Mouse (Mus musculus) embryo, embryonic 10 days (tissue): ENCODE results near the gene C1qtnf3.

Source experiments
- DNase-seq: peaks from one replicate; pipeline ENCODE4 v3.0.0-alpha.2; 2015; ENCODE audit warnings: low spot score

Gene C1qtnf3

DNA sequence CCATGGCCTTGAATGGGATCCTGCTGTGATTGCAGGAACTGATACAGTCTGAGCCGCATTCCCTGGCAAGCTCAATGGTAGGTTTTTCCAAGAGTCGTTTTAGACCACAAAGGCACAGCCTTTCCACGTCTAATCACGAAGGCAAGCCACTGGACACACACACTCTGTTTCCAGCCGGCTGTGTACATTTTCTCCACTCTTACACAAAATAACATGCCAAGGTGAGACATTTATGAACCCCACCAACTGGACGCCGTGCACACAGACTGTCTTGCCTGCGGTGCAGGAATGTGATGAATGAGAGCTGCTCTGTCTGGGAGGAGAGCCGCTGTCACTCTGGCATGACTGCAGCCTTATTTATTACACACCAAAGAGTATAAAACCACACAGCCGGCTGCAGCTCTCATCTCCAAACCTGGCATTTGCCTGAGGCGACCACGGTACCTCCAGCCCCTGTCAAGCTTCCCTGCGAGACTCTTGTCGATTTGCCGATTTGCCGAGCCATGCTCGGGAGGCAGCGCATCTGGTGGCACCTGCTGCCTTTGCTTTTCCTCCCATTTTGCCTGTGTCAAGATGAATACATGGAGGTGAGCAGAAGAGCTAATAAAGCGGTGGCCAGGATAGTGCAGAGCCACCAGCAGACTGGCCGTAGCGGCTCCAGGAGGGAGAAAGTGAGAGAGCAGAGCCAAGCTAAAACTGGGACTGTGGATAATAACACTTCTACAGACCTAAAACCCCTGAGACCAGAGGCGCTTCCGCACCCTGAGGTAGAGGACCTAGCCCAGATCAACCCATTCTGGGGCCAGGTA lies at the start of gene C1qtnf3:
Gene C1qtnf3 (plus strand): TSS at position 382 of the 809 bp plus-strand sequence.
- peak; percentile 28 for DNase-seq

GRCm38 (mm10) chr15:10902360-10902759 lies 49.8 kb upstream of the C1qtnf3 start:
- DNase-seq = no peak

DNA sequence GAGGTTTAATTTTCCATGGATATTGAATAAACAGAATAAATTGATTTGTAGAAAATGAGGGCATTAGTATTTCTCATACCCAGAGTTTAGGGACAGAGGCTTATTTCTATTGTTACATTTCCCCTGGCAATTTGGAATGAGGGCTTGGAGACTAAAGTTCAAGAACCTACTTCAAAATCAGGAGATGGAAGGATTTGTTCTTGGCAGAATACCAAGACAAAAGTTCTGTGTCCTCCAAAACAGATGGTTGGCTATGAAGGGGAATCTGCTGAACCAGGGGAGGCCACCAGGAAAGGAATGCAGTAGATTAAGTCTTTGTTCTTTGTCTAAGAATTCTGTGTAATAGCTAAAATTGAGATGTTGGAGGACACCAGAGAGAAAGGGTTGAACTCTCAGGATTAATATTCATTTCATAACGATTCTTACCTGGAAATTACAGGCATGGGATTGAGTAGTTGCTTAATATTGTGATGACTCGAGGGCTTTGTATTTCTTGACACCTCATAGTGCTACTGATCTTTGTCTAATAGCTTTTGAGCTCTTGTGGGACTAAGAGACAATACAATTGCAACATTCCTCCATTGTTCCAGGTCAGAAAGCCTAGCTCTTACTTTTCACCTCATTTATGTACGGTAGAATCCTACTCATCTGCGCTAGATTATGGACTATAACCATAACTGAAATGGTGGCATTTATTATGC lies 35.4 kb upstream of the C1qtnf3 start:
- no peak for DNase-seq

DNA sequence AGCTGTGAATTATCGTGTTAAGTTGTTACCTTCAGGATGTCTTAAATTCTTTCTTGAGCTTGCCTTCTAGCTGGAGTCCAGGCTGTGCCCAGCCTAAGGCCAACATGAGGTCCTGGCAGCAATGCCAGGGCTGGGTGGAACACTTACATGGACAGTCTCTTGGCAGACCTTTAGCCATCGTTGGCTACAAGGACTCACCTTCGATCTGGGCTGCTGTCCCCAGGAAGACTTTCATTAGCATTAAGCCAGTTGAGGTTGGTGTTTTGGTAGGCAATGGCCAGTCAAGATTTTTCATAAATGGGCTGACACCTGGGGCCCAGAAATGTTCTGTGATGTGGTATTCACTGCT lies 34.8 kb upstream of the C1qtnf3 start:
- DNase-seq = no peak

DNA sequence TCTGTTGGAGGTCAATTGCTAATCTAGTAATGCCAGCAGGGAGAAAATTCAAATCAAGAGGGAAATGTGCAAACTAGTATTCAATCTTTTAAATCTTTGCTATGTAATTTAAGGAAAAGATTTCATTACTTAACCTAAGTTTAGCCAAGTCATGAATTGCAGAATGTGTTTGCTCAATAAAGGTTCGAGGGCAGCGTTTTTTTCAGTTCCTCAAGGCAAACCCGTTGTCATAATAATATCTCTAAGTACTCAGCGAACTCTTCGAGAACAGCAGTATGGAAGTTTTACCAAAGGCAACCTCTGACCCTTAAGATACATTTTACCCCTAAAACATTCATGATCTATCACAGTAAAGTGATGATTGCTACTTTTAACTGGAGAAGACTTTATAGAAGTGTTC lies 31.9 kb upstream of the C1qtnf3 start:
- no peak for DNase-seq

- DNase-seq = peak; percentile 40
Observed at GRCm38 (mm10) chr15:10921064-10921463, 31.1 kb upstream of the C1qtnf3 start.

- DNase-seq = no peak
Observed at GRCm38 (mm10) chr15:10922061-10922460, 30.1 kb upstream of the C1qtnf3 start.

DNA sequence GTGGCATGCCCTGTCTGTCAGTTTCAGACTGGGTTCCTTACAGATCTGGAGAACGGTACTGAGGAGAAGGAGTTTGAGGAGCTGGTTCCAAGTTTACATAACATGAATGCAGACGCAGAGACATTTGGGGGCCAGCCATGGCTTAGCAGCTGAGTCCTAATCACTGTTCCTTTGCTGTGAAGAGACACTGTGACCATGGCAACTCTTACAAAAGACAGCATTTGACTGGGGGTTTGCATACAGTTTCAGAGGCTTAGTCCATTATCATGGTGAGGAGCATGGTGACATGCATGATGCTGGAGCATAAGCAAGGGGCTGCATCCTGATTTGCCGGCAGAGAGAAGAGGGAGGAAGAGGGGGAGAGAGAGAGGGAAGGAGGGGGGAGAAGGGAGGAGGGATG lies 29.6 kb upstream of the C1qtnf3 start:
- no peak for DNase-seq

- no peak for DNase-seq
Observed at GRCm38 (mm10) chr15:10923076-10923995, 28.8 kb upstream of the C1qtnf3 start.

DNA sequence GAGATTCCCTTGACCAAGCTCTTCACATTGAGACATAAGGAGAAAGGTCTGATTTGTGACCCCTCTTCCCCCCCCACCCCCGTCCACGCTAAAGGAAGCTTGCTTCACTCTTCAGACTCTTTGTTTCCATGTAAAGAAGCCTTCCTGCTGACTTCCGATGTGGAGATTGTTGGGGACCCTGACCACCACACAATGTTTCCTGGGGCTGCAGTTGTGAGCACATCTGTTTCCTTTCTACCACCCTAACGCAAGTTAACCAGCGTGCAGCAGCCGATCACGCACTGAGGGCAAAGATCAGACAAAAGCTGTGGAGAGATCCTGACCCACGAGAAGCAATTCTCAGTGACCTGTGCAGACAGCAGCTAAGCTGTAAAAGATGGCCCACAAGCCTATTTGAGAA lies 24.8 kb upstream of the C1qtnf3 start:
- DNase-seq = peak; percentile 39

GRCm38 (mm10) chr15:10928633-10929270 lies 23.4 kb upstream of the C1qtnf3 start:
- no peak for DNase-seq

- no peak for DNase-seq
Observed at GRCm38 (mm10) chr15:10933930-10934329, 18.2 kb upstream of the C1qtnf3 start.

GRCm38 (mm10) chr15:10940148-10941108 lies 11.7 kb upstream of the C1qtnf3 start:
- DNase-seq = peak; percentile 5

- DNase-seq = no peak
Observed at GRCm38 (mm10) chr15:10941901-10942300, 10.2 kb upstream of the C1qtnf3 start.

DNA sequence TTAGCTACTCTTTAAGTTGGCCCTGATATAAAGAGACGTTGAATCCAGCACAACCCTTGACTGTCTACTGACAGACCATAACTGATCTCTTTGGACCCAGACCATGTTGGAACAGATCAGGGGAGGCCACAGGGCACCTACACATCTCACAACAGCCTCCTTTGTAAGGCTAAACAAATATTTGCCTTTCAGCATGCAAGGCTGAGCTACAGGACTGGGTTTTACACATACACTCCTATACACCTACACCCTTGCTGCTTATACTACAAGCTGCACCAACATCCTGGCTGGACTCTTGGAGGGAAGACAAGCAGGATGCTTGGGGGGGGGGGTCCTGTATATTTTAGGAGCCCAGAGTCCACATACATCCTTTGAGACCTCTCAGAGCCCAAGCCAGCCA lies 4.3 kb upstream of the C1qtnf3 start:
- no peak for DNase-seq

- peak; percentile 11 for DNase-seq
Observed at GRCm38 (mm10) chr15:10952760-10953305, 701 bp downstream of the C1qtnf3 start.

- DNase-seq = no peak
Observed at GRCm38 (mm10) chr15:10953465-10953864, 1.3 kb downstream of the C1qtnf3 start.

GRCm38 (mm10) chr15:10954381-10955016 lies 2.4 kb downstream of the C1qtnf3 start:
- DNase-seq = no peak

GRCm38 (mm10) chr15:10955156-10955555 lies 3.0 kb downstream of the C1qtnf3 start:
- DNase-seq = no peak

- DNase-seq = no peak
Observed at GRCm38 (mm10) chr15:10956706-10957105, 4.6 kb downstream of the C1qtnf3 start.
